Mouse (Mus musculus) spleen, postnatal 10 days (tissue): ENCODE data around the gene Gpsm1.

Experiments used
- DNase-seq, 2 experiments: peaks; one replicate each; pipeline ENCODE4 v3.0.0; 2021 to 2022; ENCODE audit warnings: low spot score in 2 of 2

Gpsm1 gene

GRCm38 (mm10) chr2:26311936-26312335 lies 3.4 kb upstream of the Gpsm1 start:
- no peak for DNase-seq

- no peak for DNase-seq
Measured at GRCm38 (mm10) chr2:26312812-26313211, 2.5 kb upstream of the Gpsm1 start.

DNA sequence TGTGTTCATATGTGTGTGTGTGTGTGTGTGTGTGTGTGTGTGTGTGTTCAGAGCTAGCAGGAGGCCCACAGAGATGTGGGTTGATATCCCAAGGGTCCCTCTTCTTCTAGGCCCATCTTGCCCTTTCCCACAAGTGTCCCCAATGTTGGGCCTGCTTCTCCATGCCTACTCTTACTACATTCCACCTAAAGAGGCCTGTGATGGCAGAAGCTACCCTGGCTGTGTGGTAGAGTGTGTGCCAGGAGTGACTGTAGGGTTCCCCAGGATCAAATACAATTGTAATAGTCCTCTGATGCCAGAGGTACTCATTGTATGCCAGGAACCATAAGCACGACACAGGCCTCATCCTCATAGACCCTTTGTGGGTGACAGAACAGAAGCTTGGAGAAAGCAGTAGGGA lies 1.9 kb upstream of the Gpsm1 start:
- DNase-seq, result no peak

- DNase-seq, result no peak
Measured at GRCm38 (mm10) chr2:26314281-26315071, 839 bp upstream of the Gpsm1 start.

- no peak for DNase-seq
Measured at GRCm38 (mm10) chr2:26315925-26316311, 603 bp downstream of the Gpsm1 start.

DNA sequence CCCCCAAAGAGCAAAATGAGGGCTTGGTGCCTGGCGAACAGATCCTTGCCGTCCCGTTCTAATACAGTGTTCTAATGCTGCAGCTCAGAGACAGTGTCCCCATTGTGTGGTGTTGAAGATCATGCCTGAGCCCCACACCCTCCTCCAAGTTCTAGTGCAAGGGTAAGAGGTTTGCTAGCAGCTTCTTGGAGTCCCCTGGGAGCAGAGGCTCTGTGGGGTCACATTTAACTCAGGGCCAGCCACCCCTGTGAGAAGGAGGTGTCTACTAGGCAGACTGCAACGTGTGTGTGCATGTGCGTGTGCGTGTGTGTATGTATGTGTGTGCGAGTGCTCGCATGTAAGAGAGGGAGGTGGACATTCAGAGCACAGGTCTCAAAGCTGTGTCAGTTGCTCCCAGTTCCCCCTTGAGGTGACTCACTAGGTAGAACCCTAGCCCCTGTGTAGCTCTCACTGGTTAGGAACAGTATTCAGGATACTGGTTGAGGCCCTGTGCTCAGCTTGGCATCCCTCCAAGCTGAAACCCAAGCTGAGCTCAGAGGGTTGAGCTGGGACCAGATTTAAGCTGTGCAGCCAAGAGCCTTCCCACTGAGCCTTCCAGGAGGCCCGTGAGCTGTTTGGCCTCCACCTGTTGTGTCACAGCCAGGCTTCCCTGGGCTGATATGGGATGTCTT lies 1.4 kb downstream of the Gpsm1 start:
- DNase-seq, result no peak

DNA sequence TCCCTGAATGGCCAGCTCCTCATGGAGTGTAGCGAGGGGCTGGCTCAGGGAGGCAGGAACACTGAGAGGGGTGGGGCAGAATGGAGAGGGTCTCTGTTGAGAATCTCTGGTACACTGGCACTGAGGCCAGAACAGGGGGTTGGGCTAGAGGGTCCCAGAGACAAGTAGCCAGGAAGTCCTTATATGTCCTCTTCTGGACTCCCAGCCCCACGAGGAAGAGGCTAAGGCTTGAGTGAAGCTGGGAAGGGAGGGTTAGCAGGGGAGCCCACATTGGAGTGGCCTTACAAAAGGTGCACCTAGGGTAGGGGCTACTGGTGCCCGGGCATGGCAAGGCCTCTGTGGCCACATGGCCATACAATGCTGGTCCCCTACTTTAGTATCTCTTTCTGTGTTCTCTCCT lies 2.1 kb downstream of the Gpsm1 start:
- no peak for DNase-seq

- no peak for DNase-seq
Measured at GRCm38 (mm10) chr2:26317991-26318672, 2.8 kb downstream of the Gpsm1 start.

GRCm38 (mm10) chr2:26319109-26319508 lies 3.8 kb downstream of the Gpsm1 start:
- no peak for DNase-seq

GRCm38 (mm10) chr2:26319519-26320244 lies 4.4 kb downstream of the Gpsm1 start:
- DNase-seq, result no peak

- no peak for DNase-seq
Measured at GRCm38 (mm10) chr2:26320245-26321185, 5.2 kb downstream of the Gpsm1 start.

DNA sequence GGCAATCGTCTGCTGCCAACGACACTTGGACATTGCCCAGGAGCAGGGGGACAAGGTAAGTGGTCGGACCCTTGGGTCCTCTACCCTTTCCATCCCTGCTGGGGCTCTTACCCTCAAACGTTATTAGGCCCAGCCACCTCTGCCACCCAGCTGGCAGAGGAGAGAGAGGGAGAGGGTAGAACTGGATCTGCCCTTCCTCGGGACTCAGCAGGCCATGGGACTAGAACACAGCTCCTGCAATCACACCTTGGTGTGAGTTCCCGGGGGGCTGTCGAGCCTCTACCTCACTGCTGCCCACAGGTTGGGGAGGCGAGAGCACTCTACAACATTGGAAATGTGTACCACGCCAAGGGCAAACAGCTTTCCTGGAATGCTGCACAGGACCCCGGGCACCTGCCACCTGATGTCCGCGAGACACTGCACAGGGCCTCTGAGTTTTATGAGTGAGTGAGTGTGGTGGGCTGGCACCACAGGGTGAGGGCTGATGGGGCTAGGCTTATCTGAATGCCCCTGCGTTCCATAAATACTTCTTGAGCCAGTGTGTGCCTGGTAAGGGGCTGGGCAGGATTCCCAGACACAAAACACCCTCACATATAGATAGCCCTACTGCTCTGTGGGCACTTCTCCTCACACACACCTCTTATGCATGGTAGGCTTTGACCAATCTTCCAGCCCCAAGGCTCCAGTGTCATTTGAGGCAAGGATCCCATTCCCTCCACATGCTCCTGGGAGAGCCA lies 8.4 kb downstream of the Gpsm1 start:
- DNase-seq, result no peak

DNA sequence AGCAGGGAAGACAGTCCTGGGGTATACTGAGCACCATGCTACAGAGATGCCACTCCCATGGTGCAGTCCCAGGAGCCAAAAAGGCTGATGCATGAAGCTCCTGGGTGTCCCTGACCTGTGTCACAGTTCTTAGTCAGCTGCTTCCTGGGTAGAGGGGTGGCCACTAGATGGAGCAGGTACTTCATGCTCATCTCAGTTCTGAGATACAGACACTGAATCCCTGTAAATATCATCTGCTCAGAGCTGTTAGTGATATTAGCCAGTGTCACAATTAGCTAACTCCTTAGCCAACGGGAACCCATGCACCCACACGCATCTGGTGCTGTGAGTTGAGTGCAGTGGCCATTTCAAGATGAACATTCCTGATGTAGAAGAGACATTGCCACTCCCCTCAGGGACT lies 9.6 kb downstream of the Gpsm1 start:
- DNase-seq, result no peak

- DNase-seq, result peak; percentile 40 to 75
Measured at GRCm38 (mm10) chr2:26325386-26326181, 10.3 kb downstream of the Gpsm1 start.

- DNase-seq, result no peak
Measured at GRCm38 (mm10) chr2:26327852-26328251, 12.5 kb downstream of the Gpsm1 start.

DNA sequence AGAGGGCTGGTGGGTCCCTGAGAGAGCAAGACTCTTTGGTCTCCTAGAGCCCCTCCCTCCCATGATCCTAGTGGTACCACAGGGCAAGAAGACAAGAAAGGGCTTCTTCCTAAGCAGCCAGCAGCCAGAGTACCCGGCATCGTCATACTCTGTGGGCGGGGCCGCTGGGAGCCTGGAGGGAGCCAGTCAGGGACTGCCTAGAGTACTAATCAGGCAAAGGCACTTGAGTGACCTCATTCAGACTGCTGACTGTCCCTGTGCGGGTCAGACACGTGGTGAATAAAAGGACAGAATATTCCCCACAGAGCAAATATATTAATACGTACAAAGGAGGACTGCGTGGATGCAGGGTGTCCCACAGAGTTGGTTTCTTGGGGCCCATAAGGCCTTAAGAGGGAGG lies 14.1 kb downstream of the Gpsm1 start:
- no peak for DNase-seq

DNA sequence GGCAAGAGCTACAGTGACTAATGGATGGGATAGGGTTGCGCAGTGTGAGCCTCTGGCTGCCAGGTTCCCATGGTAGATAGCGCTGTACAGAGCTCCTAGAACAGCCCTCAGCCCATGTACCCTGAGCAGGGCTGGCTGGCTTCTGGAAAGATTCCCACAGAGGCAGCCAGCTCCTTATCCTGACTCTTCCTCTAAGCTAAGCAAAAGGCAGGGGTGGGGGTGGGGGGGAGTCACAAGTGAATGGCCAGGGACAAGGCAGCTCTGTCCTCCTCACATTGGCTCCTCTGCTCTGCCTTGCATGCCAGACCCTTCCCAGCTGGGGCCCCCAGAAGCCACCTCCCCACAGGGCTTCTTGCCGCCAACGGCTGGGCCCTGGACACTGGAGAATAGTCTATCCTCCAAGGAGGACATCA lies 14.7 kb downstream of the Gpsm1 start:
- no peak for DNase-seq

DNA sequence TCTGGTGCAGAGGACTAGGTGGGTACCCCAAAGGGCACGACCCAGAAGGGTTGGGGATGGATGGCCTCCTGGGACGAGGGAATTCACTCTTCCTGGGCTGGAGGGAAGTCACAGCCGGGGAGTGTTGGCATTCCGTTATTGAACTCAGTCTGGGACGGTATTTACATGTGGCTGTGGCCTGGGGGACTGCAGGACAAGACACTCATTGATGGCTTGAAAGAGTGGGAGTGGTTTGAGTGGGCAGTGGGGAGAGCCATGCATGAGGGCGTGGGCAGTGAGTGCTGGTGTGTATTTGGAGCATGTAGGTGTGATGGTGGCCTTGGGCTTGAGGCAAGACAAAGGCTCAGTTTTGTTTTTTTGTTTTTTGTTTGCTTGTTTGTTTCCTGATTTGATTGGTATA lies 15.4 kb downstream of the Gpsm1 start:
- no peak for DNase-seq
